Mouse (Mus musculus) olfactory bulb, adult 2 months (tissue): ENCODE data around the gene Bnipl.
"Not testable (repeated sequence)": the region's sequence is repeated elsewhere in the genome, so short reads cannot be mapped to it uniquely, and the experiment has no call there.

Source experiments
- CTCF ChIP-seq: fragments of 200-500 bp; IDR thresholded peaks from 2 replicates; pipeline ENCODE4 v1.5.1; 2012; ENCODE audit warnings: low read depth, mild to moderate bottlenecking, low read length, moderate library complexity; ENCODE audit not compliant: insufficient read depth
- POLR2A ChIP-seq: fragments of 200-500 bp; IDR thresholded peaks from 2 replicates; pipeline ENCODE4 v1.6.1; 2012; ENCODE audit warnings: mild to moderate bottlenecking, low read depth, low read length, moderate library complexity; ENCODE audit not compliant: insufficient read depth

GRCm38 (mm10) chr3:95212889-95213608, 37.9 kb downstream of the Bnipl start:
- not testable (repeated sequence) for TF ChIP-seq POLR2A, CTCF
